Mouse (Mus musculus) telencephalon, adult 2 months (tissue): ENCODE measurements around the gene Vezt.

ENCODE experiments used
- DNase-seq: peaks from one replicate; pipeline ENCODE4 v3.0.0-alpha.2; 2011; ENCODE audit warnings: low read depth, low spot score

Gene Vezt

GRCm38 (mm10) chr10:93912136-93912855 lies 123.3 kb downstream of the Vezt start:
- DNase-seq, result no peak

GRCm38 (mm10) chr10:93911326-93911725 lies 124.3 kb downstream of the Vezt start:
- DNase-seq, result no peak

- no peak for DNase-seq
Measured at GRCm38 (mm10) chr10:93909811-93910446, 125.7 kb downstream of the Vezt start.

- no peak for DNase-seq
Measured at GRCm38 (mm10) chr10:93909015-93909414, 126.6 kb downstream of the Vezt start.

- DNase-seq, result no peak
Measured at GRCm38 (mm10) chr10:93908540-93908939, 127.1 kb downstream of the Vezt start.

GRCm38 (mm10) chr10:93907376-93907775 lies 128.2 kb downstream of the Vezt start:
- no peak for DNase-seq

GRCm38 (mm10) chr10:93899907-93900306 lies 135.7 kb downstream of the Vezt start:
- no peak for DNase-seq

GRCm38 (mm10) chr10:93899303-93899702 lies 136.3 kb downstream of the Vezt start:
- DNase-seq, result no peak

GRCm38 (mm10) chr10:93897043-93897646 lies 138.5 kb downstream of the Vezt start, which contains the start of gene Metap2:
Gene Metap2, minus strand, starts transcription at chr10:93897093.
- DNase-seq, result no peak

- no peak for DNase-seq
Measured at GRCm38 (mm10) chr10:93892551-93892950, 143.1 kb downstream of the Vezt start.

- DNase-seq, result no peak
Measured at GRCm38 (mm10) chr10:93891031-93891430, 144.6 kb downstream of the Vezt start.

- no peak for DNase-seq
Measured at GRCm38 (mm10) chr10:93890565-93890964, 145.1 kb downstream of the Vezt start.

- DNase-seq, result peak; percentile 70
Measured at GRCm38 (mm10) chr10:93889976-93890375, 145.6 kb downstream of the Vezt start.

- DNase-seq, result peak; percentile 92
Measured at GRCm38 (mm10) chr10:93889579-93889950, 146.1 kb downstream of the Vezt start.
